Mouse (Mus musculus) neural tube, embryonic 13.5 days (tissue): ENCODE measurements around the gene Sox8. TPM values are rescaled to one million over a fixed set of nuclear protein-coding genes. Genes with fewer than 3 reads are reported as not detected.
A peak's percentile ranks its signal among the peaks of the same experiment; 100 is the strongest.

Experiments used
- ATAC-seq: fragments of 200-750 bp; cut with Nextera tagmentation; 2 replicates; pipeline ENCODE4 v1.8.0; 2017; ENCODE audit warnings: low read depth, mild to moderate bottlenecking, moderate TSS enrichment, moderate library complexity
- H3K27ac ChIP-seq: fragments of 300-500 bp; sonication (generic); replicated peaks from 2 replicates; pipeline ENCODE4 v1.5.1; 2015; ENCODE audit warnings: moderate library complexity, mild to moderate bottlenecking, inconsistent platforms
- H3K27me3 ChIP-seq: fragments of 300-500 bp; sonication (generic); 2 replicates; pipeline ENCODE4 v1.6.1; 2015; ENCODE audit warnings: mild to moderate bottlenecking, inconsistent platforms
- H3K36me3 ChIP-seq: fragments of 300-500 bp; sonication (generic); 2 replicates; pipeline ENCODE4 v1.6.1; 2015; ENCODE audit warnings: mild to moderate bottlenecking, inconsistent platforms
- H3K4me1 ChIP-seq: fragments of 300-500 bp; sonication (generic); replicated peaks from 2 replicates; pipeline ENCODE4 v1.6.1; 2015; ENCODE audit warnings: inconsistent platforms
- H3K4me2 ChIP-seq: fragments of 300-500 bp; sonication (generic); 2 replicates; pipeline ENCODE4 v1.6.1; 2015; ENCODE audit warnings: inconsistent platforms, mild to moderate bottlenecking, moderate library complexity
- H3K4me3 ChIP-seq: fragments of 300-500 bp; sonication (generic); 2 replicates; pipeline ENCODE4 v1.5.1; 2015; ENCODE audit warnings: mild to moderate bottlenecking, inconsistent platforms
- H3K9ac ChIP-seq: fragments of 300-500 bp; sonication (generic); 2 replicates; pipeline ENCODE4 v1.6.1; 2015; ENCODE audit warnings: moderate library complexity, mild to moderate bottlenecking, inconsistent platforms
- H3K9me3 ChIP-seq: fragments of 300-500 bp; sonication (generic); 2 replicates; pipeline ENCODE4 v1.6.1; 2016; ENCODE audit warnings: inconsistent platforms
- WGBS: fragments of 180-500 bp; shearing (Covaris S2); methylation state at CpG from one replicate; pipeline ENCODE4 v1.1.7; 2015; 5-methylcytosine and 5-hydroxymethylcytosine counted together
- polyA plus RNA-seq: library from polyadenylated mRNA; unstranded; fragments of >200 nt; fragmentation: Nextera tagmentation; extraction: Ambion mirVana; gene quantifications from 2 replicates; pipeline ENCODE4 v1.2.1, GENCODE M21; 2015

Gene Sox8
- polyA plus RNA-seq, 1 experiment from 2014 or later: 11.6 TPM

DNA sequence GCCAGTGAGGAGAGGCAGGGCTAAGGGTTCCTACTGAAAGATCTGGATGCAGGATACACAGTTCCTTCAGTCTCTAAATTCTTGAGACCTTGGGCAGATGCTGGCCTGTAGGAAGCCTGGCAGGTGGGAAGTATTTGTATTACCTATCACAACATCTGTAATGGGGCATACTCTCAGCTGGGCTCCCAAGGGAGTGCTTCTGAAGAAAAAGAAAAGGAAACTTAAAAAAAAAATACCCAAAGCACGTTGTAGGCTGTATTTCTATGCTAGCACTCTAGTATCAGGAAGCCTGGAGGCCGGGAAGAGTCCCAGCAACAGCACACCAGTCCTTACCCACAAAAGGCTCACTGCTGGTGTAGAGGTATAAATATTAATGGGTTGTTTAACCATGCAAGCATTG, 7.2 kb upstream of the Sox8 start:
- ATAC-seq: no peak
- 38% methylated on average over 2 of the region's 2 CpGs for WGBS
- Histone ChIP-seq H3K27me3 (0 out of 2 replicates have a peak, but pooled peaks cover 2% of the 10 kb centered on the region), H3K9me3 (no peaks in the 10 kb centered on the region), H3K9ac (no peak overlapping the region), H3K36me3 (no peaks in the 10 kb centered on the region), H3K4me3 (no peak overlapping the region), H3K4me1 (peaks cover 39% of the 10 kb centered on the region), H3K4me2 (no peak overlapping the region), H3K27ac (no peak overlapping the region)

DNA sequence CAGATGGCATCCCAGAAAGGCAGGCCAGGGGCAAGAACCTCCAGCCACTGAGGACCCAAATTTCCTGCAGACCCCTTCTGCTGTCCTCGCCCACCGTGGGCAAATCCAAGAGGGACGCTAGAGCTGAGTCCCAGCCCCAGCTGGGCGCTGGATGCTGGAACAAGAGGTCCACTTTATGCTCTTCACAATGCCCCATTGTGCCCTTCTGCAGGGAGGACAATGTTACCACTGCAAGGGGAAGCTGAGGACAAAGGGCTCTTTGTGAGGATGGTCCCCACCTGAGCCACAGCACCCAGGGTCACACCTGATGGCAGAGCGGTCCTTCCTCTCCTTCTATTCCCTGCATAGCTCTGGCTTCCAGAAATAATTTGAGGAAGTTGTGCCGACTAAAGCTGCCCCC, 6.8 kb upstream of the Sox8 start:
- WGBS: 56% methylated on average over 6 of the region's 6 CpGs
- no peak overlapping the region for H3K4me3 ChIP-seq
- no peak overlapping the region for H3K9ac ChIP-seq
- H3K36me3 ChIP-seq: no peaks in the 10 kb centered on the region
- H3K4me1 ChIP-seq: peaks cover 39% of the 10 kb centered on the region
- H3K27ac ChIP-seq: no peak overlapping the region
- no peak overlapping the region for H3K4me2 ChIP-seq
- H3K9me3 ChIP-seq: no peaks in the 10 kb centered on the region
- H3K27me3 ChIP-seq: peaks cover 6% of the 10 kb centered on the region; the same call in 1 of the 2 replicates
- ATAC-seq: no peak

DNA sequence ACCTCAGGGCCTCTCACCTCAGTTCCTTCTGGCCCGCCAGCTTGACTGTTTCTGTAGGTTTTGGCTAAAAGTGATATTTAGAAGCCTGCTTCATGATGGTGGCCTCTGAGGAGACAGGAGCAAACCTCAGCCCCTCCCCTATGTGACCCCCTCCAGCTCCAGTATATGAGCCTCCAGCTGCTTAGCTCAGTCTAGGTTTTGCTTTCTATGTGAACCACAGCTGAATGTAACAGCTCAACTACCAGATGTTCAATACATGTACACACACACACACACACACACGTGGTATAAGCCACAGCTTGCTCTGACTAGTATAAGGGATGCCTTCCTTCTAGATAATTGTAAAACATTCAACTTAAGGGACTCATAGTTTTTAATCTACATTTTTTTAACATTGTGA, 5.5 kb upstream of the Sox8 start:
- Histone ChIP-seq H3K9ac (no peak overlapping the region; the same call in 1 of the 2 replicates), H3K9me3 (no peaks in the 10 kb centered on the region), H3K4me1 (peaks cover 45% of the 10 kb centered on the region), H3K27me3 (peaks cover 16% of the 10 kb centered on the region), H3K4me2 (no peak overlapping the region), H3K36me3 (no peaks in the 10 kb centered on the region), H3K4me3 (no peak overlapping the region), H3K27ac (no peak overlapping the region)
- no peak for ATAC-seq
- WGBS: 76% methylated on average over 2 of the region's 2 CpGs

- Histone ChIP-seq H3K4me3 (no peak overlapping the region), H3K9ac (peak overlapping the region; percentile 17; the same call in 1 of the 2 replicates)
- ATAC-seq: no peak
Measured at GRCm38 (mm10) chr17:25575208-25575971, 4.9 kb upstream of the Sox8 start.

DNA sequence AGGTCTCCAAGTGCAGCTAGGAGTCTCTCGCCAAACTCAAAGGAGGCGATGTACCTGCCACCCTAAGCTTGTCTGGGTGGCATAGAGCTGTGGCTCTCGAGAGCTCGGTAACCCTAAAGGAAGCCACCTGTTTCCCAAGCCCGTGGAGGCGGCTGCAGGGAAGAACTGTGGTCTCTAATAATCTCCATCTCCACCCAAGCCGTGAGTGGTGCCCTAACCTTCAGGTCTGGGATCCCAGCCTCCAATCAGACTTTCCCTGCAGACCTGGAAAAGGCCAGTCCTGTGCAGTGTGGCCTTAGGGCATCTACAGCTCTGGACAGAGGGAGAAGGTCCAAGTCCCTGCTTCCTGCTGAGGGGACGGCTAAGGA, 951 bp upstream of the Sox8 start:
- 7% methylated on average over 8 of the region's 8 CpGs for WGBS
- no peak for ATAC-seq
- H3K27ac ChIP-seq: no peak overlapping the region
- peak overlapping the region; percentile 93 for H3K4me2 ChIP-seq
- H3K4me3 ChIP-seq: peak overlapping the region; percentile 50
- H3K9ac ChIP-seq: peak overlapping the region; percentile 69
- no peaks in the 10 kb centered on the region for H3K36me3 ChIP-seq
- H3K9me3 ChIP-seq: no peaks in the 10 kb centered on the region
- H3K4me1 ChIP-seq: peaks cover 61% of the 10 kb centered on the region
- peaks cover 40% of the 10 kb centered on the region for H3K27me3 ChIP-seq

More at GRCm38 (mm10) chr17:25575208-25575971, 4.9 kb upstream of the Sox8 start:
- Histone ChIP-seq H3K4me1 (peaks cover 52% of the 10 kb centered on the region), H3K9me3 (no peaks in the 10 kb centered on the region), H3K27ac (no peak overlapping the region), H3K4me2 (no peak overlapping the region), H3K36me3 (no peaks in the 10 kb centered on the region), H3K27me3 (peaks cover 22% of the 10 kb centered on the region)
- WGBS: 63% methylated on average over 12 of the region's 12 CpGs

DNA sequence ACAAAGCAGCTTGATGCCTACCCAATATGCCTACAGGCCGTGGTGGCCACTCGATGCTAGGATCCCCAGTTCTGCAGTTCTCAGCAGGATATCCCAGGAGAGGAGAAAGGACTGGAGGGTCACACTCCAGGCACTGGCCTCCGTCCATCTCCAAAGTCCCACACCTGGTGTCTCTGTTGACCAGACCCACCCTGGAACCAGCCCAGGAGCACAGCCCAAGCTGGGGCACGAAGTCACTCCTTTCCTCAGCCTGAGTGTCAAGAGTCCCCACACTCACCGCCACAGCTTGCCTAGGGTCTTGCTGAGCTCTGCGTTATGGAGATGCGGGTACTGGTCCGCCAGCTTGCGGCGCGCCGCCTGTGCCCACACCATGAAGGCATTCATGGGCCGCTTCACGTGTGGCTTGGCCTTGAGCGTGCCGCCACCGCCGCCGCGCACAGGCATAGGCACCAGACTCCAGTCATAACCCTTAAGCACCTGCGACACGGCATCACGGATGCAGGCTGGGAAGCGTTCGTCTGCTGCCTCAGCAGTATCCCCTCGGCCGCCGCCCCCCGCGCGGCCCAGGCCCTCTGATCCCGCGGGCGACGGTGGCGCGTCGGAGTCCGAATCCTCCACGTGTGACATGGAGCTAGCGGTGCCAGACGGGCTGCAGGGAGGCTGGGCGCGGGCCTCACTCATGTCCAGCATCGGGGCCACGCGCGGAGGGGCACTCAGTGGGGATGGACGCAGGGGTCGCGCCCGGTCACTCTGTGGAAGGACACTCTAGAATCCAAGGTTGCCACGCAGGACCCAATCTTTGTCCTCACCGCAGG, 446 bp downstream of the Sox8 start:
- H3K4me2 ChIP-seq: peak overlapping the region; percentile 93
- peaks cover 61% of the 10 kb centered on the region for H3K4me1 ChIP-seq
- peak overlapping the region; percentile 50 for H3K4me3 ChIP-seq
- no peak overlapping the region; the same call in 1 of the 2 replicates for H3K27ac ChIP-seq
- H3K9ac ChIP-seq: peak overlapping the region; percentile 69
- under 1% methylated on average over 54 of the region's 54 CpGs for whole genome bisulfite sequencing
- ATAC-seq: peak; percentile 25
- H3K36me3 ChIP-seq: no peaks in the 10 kb centered on the region
- H3K27me3 ChIP-seq: peaks cover 40% of the 10 kb centered on the region
- H3K9me3 ChIP-seq: no peaks in the 10 kb centered on the region

DNA sequence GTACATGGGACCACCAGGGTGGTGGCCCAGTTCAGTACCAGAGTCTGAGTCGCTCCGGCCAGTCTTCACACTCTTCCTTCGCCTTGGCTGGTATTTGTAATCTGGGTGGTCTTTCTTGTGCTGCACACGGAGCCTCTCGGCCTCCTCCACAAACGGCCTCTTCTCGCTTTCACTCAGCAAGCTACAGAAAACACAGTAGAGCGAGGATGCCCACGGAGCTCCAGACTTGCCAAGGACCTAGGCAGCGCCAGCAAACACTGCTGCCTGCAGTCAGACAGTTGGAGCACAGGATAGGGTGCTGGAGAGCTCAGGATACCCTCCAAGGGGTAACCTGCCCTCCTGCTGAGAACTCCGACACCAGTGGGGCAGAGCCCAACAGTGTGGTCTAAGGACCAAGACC, 1.6 kb downstream of the Sox8 start:
- peak overlapping the region; percentile 69 for H3K9ac ChIP-seq

GRCm38 (mm10) chr17:25568206-25568605, 2.3 kb downstream of the Sox8 start:
- Histone ChIP-seq H3K4me2 (peak overlapping the region; percentile 93), H3K4me3 (peak overlapping the region; percentile 50), H3K9me3 (no peaks in the 10 kb centered on the region), H3K4me1 (peaks cover 75% of the 10 kb centered on the region), H3K36me3 (no peaks in the 10 kb centered on the region), H3K27ac (peak overlapping the region; percentile 38; the same call in 1 of the 2 replicates), H3K9ac (peak overlapping the region; percentile 23; the same call in 1 of the 2 replicates), H3K27me3 (peaks cover 48% of the 10 kb centered on the region)
- 44% methylated on average over 10 of the region's 10 CpGs for WGBS
- ATAC-seq: no peak

More for the DNA sequence above, 1.6 kb downstream of the Sox8 start:
- H3K4me3 ChIP-seq: peak overlapping the region; percentile 50
- peaks cover 69% of the 10 kb centered on the region for H3K4me1 ChIP-seq
- 75% methylated on average over 11 of the region's 11 CpGs for WGBS
- ATAC-seq: no peak
- peak overlapping the region; percentile 93 for H3K4me2 ChIP-seq
- no peaks in the 10 kb centered on the region for H3K36me3 ChIP-seq
- peaks cover 44% of the 10 kb centered on the region for H3K27me3 ChIP-seq
- H3K9me3 ChIP-seq: no peaks in the 10 kb centered on the region
- H3K27ac ChIP-seq: 0 out of 2 replicates have a peak overlapping the region, but pooled peaks have one; percentile 19

DNA sequence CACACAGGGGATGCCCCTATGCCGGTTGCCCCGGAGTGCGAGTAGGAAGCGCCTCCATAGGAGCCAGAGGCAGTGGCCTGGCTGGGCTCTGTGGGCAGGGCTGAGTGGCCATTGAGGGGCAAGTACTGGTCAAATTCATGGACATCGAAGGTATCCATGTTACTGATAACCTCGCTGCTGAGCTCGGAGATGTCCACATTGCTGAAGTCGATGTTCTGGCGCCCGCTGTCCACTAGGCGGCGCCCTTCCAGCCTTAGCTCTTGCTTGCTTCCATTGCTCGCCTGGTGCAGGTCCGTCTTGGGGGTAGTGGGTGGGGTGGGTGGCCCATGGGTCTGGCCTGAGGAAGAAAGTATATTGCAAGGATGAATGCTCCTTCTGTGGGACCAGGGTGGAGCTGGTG, 2.7 kb downstream of the Sox8 start:
- peak overlapping the region; percentile 9; the same call in 1 of the 2 replicates for H3K4me3 ChIP-seq
- no peaks in the 10 kb centered on the region for H3K36me3 ChIP-seq
- WGBS: 23% methylated on average over 14 of the region's 14 CpGs
- H3K9me3 ChIP-seq: no peaks in the 10 kb centered on the region
- H3K4me1 ChIP-seq: peaks cover 77% of the 10 kb centered on the region
- peaks cover 47% of the 10 kb centered on the region for H3K27me3 ChIP-seq
- H3K9ac ChIP-seq: 0 out of 2 replicates have a peak overlapping the region, but pooled peaks have one; percentile 50
- peak overlapping the region; percentile 93 for H3K4me2 ChIP-seq
- peak overlapping the region; percentile 38 for H3K27ac ChIP-seq
- ATAC-seq: no peak

DNA sequence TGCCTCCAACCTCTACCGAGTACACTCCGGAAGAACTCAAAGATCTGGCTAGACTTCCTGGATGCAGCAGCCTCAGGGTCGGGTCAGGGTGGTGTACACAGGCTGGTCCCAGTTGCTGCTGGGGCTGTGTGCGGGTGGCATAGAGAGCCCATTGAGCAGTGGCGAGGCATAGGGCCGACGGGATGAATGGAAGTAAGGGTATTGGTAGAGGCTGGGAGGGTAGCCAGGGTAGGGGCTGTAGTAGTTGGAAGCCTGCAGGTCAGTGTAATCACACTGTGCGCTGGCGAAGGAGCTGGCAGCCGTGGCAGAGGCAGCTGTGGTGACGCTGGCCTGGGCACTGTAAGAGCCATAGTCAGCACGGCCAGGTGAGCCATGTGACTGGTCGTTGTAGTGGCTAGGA, 3.2 kb downstream of the Sox8 start:
- no peaks in the 10 kb centered on the region for H3K36me3 ChIP-seq
- H3K4me1 ChIP-seq: peaks cover 80% of the 10 kb centered on the region
- H3K27me3 ChIP-seq: peaks cover 42% of the 10 kb centered on the region
- H3K27ac ChIP-seq: peak overlapping the region; percentile 38; the same call in 1 of the 2 replicates
- H3K4me2 ChIP-seq: peak overlapping the region; percentile 93
- H3K4me3 ChIP-seq: peak overlapping the region; percentile 9; the same call in 1 of the 2 replicates
- 82% methylated on average over 13 of the region's 13 CpGs for WGBS
- 0 out of 2 replicates have a peak overlapping the region, but pooled peaks have one; percentile 50 for H3K9ac ChIP-seq
- ATAC-seq: no peak
- H3K9me3 ChIP-seq: no peaks in the 10 kb centered on the region

DNA sequence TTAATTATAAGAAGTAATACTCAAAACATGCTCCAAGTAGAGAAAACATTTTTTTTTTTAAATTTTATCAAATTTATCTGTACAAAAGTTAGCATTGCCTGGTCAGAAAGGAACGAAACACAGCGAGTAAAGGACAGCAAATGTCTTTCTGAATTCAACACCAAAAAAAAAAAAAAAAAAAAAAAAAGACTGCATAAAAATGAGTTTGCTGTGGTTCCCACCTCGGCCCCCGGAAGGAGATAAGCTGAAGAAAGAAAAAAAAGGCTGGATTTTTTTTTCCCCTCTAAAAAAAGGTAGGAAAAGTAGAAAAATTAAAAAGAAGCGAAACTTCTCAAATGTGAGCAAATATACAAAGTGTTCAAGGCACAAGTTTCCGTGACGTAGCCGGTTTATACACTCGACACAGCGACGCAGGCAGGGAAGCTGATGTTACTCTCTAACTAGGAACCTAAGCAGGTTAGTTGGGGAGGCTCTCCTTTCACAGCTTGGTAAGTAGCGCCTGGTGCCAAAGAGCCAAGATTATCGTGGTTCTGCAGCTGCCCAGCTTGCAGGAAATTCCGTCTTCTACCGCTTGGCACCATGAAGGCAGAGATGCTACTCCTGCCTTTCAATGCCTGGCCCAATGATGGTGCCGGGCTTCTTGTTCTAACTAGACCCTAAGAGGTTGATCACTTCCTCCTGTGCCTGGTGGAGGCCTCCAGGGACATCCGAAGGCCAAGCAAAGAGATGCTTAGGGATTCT, 4.5 kb downstream of the Sox8 start:
- peak overlapping the region; percentile 79 for H3K27ac ChIP-seq
- peak overlapping the region; percentile 93 for H3K4me2 ChIP-seq
- 78% methylated on average over 17 of the region's 17 CpGs for WGBS
- no peak overlapping the region for H3K9ac ChIP-seq
- no peaks in the 10 kb centered on the region for H3K9me3 ChIP-seq
- peaks cover 86% of the 10 kb centered on the region for H3K4me1 ChIP-seq
- no peak for ATAC-seq
- no peak overlapping the region for H3K4me3 ChIP-seq
- H3K36me3 ChIP-seq: no peaks in the 10 kb centered on the region
- peaks cover 33% of the 10 kb centered on the region for H3K27me3 ChIP-seq
